Mouse (Mus musculus) CD4-positive, CD25-positive, alpha-beta regulatory T cell, adult 4 months (primary cell): ENCODE measurements around the gene Hps4. TPM values are rescaled to one million over a fixed set of nuclear protein-coding genes. Genes with fewer than 3 reads are reported as not detected.
A peak's percentile ranks its signal among the peaks of the same experiment; 100 is the strongest.

ENCODE experiments used
- ATAC-seq: one replicate; pipeline ENCODE4 v1.8.0; 2017
- polyA plus RNA-seq, 2 experiments: library from polyadenylated mRNA; unstranded; fragments of 100-300 nt; shearing (Covaris generic); gene quantifications; one replicate each; pipeline ENCODE4 v1.2.1; 2017

Hps4 gene
- polyA plus RNA-seq, 2 experiments from 2014 or later, result 14.5 to 16.7 TPM

GRCm38 (mm10) chr5:112367929-112368328 lies 25.0 kb downstream of the Hps4 start:
- no peak for ATAC-seq

- ATAC-seq, result no peak
Measured at GRCm38 (mm10) chr5:112368666-112369065, 25.8 kb downstream of the Hps4 start.

- no peak for ATAC-seq
Measured at GRCm38 (mm10) chr5:112369326-112369725, 26.4 kb downstream of the Hps4 start.

GRCm38 (mm10) chr5:112370236-112370813 lies 27.4 kb downstream of the Hps4 start:
- ATAC-seq, result no peak

GRCm38 (mm10) chr5:112371933-112372332 lies 29.1 kb downstream of the Hps4 start:
- no peak for ATAC-seq

GRCm38 (mm10) chr5:112376111-112376510 lies 33.2 kb downstream of the Hps4 start:
- no peak for ATAC-seq

GRCm38 (mm10) chr5:112377380-112377779 lies 34.5 kb downstream of the Hps4 start:
- no peak for ATAC-seq

GRCm38 (mm10) chr5:112378716-112379115 lies 35.8 kb downstream of the Hps4 start:
- ATAC-seq, result no peak

- ATAC-seq, result no peak
Measured at GRCm38 (mm10) chr5:112381154-112381553, 38.3 kb downstream of the Hps4 start.

- no peak for ATAC-seq
Measured at GRCm38 (mm10) chr5:112382042-112382441, 39.2 kb downstream of the Hps4 start.

- no peak for ATAC-seq
Measured at GRCm38 (mm10) chr5:112382641-112383330, 39.9 kb downstream of the Hps4 start.

GRCm38 (mm10) chr5:112384805-112385472 lies 42.1 kb downstream of the Hps4 start:
- peak; percentile 79 for ATAC-seq

GRCm38 (mm10) chr5:112385973-112386372 lies 43.1 kb downstream of the Hps4 start:
- ATAC-seq, result no peak

GRCm38 (mm10) chr5:112389352-112389751 lies 46.5 kb downstream of the Hps4 start:
- ATAC-seq, result no peak

GRCm38 (mm10) chr5:112391002-112391401 lies 48.1 kb downstream of the Hps4 start:
- no peak for ATAC-seq

GRCm38 (mm10) chr5:112391676-112392323 lies 48.9 kb downstream of the Hps4 start:
- no peak for ATAC-seq

GRCm38 (mm10) chr5:112393741-112394414 lies 51.0 kb downstream of the Hps4 start:
- no peak for ATAC-seq

GRCm38 (mm10) chr5:112394415-112394763 lies 51.5 kb downstream of the Hps4 start:
- ATAC-seq, result no peak

GRCm38 (mm10) chr5:112394779-112395443 lies 52.0 kb downstream of the Hps4 start, which contains the start of gene Asphd2:
Gene Asphd2 (minus strand): TSS chr5:112394866.
- no peak for ATAC-seq

GRCm38 (mm10) chr5:112396066-112396465 lies 53.2 kb downstream of the Hps4 start:
- ATAC-seq, result no peak

GRCm38 (mm10) chr5:112399284-112399683 lies 56.4 kb downstream of the Hps4 start:
- ATAC-seq, result no peak

- ATAC-seq, result no peak
Measured at GRCm38 (mm10) chr5:112402437-112402836, 59.6 kb downstream of the Hps4 start.
